Mouse (Mus musculus) kidney, adult 2 months (tissue): ENCODE measurements around the gene Wdr61.

Experiments used
- CTCF ChIP-seq: fragments of 200-500 bp; conservative IDR thresholded peaks from 2 replicates; pipeline ENCODE4 v1.5.1; 2011; ENCODE audit warnings: low read depth, mild to moderate bottlenecking, control low read depth, low read length, moderate library complexity, mixed read lengths; ENCODE audit not compliant: insufficient read depth, insufficient read length
- POLR2A ChIP-seq: fragments of 200-500 bp; IDR thresholded peaks from one replicate; pipeline ENCODE4 v1.6.1; 2011; ENCODE audit warnings: low read depth, low read length, control low read depth

- TF ChIP-seq POLR2A (no peak), CTCF (no peak)
These were observed 30.4 kb upstream of the Wdr61 start, which contains the start of gene Crabp1 for GRCm38 (mm10) chr9:54764561-54765217.
